Mouse (Mus musculus) hindbrain, embryonic 11.5 days (tissue): ENCODE measurements around the gene Zcwpw1. TPM values are rescaled to one million over a fixed set of nuclear protein-coding genes. Genes with fewer than 3 reads are reported as not detected.
"Not testable (repeated sequence)": the region's sequence is repeated elsewhere in the genome, so short reads cannot be mapped to it uniquely, and the experiment has no call there.

Source experiments
- ATAC-seq: fragments of 200-750 bp; cut with Nextera tagmentation; 2 replicates; pipeline ENCODE4 v1.8.0; 2017; ENCODE audit warnings: mild to moderate bottlenecking, moderate TSS enrichment, moderate library complexity; ENCODE audit not compliant: low FRiP score
- DNase-seq: peaks from one replicate; pipeline ENCODE4 v3.0.0-alpha.2; 2015; ENCODE audit warnings: low spot score
- H3K27ac ChIP-seq: fragments of 300-500 bp; sonication (generic); 2 replicates; pipeline ENCODE4 v1.5.1; 2014; ENCODE audit warnings: mild to moderate bottlenecking, low read depth, low read length
- H3K27me3 ChIP-seq: fragments of 300-500 bp; sonication (generic); 2 replicates; pipeline ENCODE4 v1.6.1; 2014; ENCODE audit warnings: mild to moderate bottlenecking, low read length, moderate library complexity, mixed read lengths; ENCODE audit not compliant: control insufficient read depth, insufficient read depth
- H3K36me3 ChIP-seq: fragments of 300-500 bp; sonication (generic); 2 replicates; pipeline ENCODE4 v1.6.1; 2014; ENCODE audit warnings: mild to moderate bottlenecking, low read length, moderate library complexity, mixed read lengths; ENCODE audit not compliant: control insufficient read depth, insufficient read depth
- H3K4me1 ChIP-seq: fragments of 300-500 bp; sonication (generic); replicated peaks from 2 replicates; pipeline ENCODE4 v1.6.1; 2014; ENCODE audit warnings: low read length, mixed read lengths; ENCODE audit not compliant: control insufficient read depth, insufficient read depth
- H3K4me2 ChIP-seq: fragments of 300-500 bp; sonication (generic); replicated peaks from 2 replicates; pipeline ENCODE4 v1.6.1; 2014; ENCODE audit warnings: mild to moderate bottlenecking, low read depth, low read length
- H3K4me3 ChIP-seq: fragments of 300-500 bp; sonication (generic); 2 replicates; pipeline ENCODE4 v1.5.1; 2014; ENCODE audit warnings: low read depth, low read length
- H3K9ac ChIP-seq: fragments of 300-500 bp; sonication (generic); 2 replicates; pipeline ENCODE4 v1.6.1; 2014; ENCODE audit warnings: low read depth, low read length
- H3K9me3 ChIP-seq: fragments of 300-500 bp; sonication (generic); 2 replicates; pipeline ENCODE4 v1.6.1; 2016; ENCODE audit warnings: low read length; ENCODE audit not compliant: control insufficient read depth
- WGBS: fragments of 180-500 bp; shearing (Covaris S2); extraction: QIAGEN DNeasy Blood & Tissue Kit; methylation state at CpG from one replicate; pipeline ENCODE4 v1.1.7; 2014; 5-methylcytosine and 5-hydroxymethylcytosine counted together
- polyA plus RNA-seq: library from polyadenylated mRNA; unstranded; fragments of >200 nt; fragmentation: Nextera tagmentation; extraction: Ambion mirVana; gene quantifications from 2 replicates; pipeline ENCODE4 v1.2.1, GENCODE M21; 2014

Zcwpw1 gene
- polyA plus RNA-seq, 1 experiment from 2014 or later: 17.2 TPM

DNA sequence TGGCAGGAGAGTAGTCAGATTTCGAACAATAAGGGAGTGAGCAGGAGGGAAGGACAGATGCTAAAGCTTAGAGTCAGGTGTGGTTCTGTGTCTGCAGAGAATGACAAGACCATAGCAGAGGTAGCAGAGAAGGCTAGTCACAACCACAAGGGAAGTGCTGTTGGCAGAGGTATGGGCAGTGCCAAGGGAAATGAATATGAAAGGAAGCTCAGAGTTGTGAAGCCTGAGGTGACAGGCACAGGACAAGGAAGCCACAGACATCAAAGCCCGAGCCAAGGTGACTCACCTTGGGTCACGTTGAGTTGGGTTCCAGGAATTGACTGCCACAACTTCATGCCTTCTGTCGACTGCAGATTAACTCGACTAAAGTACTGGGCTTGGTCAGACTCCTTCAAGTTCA lies 69.3 kb downstream of the Zcwpw1 start:
- 84% methylated on average over 4 of the region's 5 CpGs for WGBS

DNA sequence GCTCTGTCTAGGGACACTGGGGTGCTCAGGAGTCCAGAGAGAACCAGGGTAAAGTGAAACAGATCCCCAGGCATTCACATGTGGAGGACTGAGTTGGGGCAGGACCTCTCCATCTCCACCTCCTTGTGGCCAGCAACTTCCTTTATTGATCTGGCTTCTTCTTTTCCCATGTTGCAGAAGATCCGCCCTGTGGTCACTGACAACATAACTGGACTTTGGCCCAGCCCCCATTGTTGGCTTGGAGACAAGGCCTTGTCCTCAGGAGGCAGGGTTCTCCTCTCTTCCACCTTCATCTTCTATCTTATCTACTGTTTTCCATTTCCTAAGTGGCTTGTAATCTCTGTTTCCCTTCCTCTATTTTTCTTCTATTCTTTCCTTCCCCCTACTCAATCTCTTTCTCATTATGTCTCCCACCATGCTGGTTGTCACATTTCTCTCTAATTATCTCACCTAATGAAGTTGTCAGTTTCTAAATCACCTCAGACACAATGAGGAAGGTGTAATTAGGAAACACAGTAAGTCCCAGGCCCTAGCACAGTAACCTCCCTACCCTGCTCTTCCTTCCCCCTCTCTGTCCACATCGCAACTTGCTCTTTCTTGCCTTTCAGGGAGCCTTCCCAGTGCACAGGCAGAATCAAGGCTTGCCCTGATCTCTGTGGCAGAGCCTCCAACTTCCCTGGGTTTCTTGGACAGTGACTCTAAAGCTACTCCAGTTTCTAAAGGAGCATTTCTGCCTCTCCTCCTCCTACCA lies 70.5 kb downstream of the Zcwpw1 start, which contains the start of gene Pilrb1:
Pilrb1 (minus strand) TSS at position 147 of the 751 bp plus-strand sequence.
- not testable (repeated sequence) for ATAC-seq, H3K4me3 ChIP-seq, H3K4me2 ChIP-seq, H3K27ac ChIP-seq, DNase-seq, H3K27me3 ChIP-seq, H3K9me3 ChIP-seq, H3K36me3 ChIP-seq, H3K9ac ChIP-seq, H3K4me1 ChIP-seq
- 86% methylated on average over 2 of the region's 2 CpGs for WGBS

More for the DNA sequence above, 69.3 kb downstream of the Zcwpw1 start:
- not testable (repeated sequence) for H3K4me3 ChIP-seq, H3K36me3 ChIP-seq, H3K9ac ChIP-seq, H3K4me2 ChIP-seq, ATAC-seq, H3K27ac ChIP-seq, H3K9me3 ChIP-seq, H3K4me1 ChIP-seq, DNase-seq, H3K27me3 ChIP-seq

DNA sequence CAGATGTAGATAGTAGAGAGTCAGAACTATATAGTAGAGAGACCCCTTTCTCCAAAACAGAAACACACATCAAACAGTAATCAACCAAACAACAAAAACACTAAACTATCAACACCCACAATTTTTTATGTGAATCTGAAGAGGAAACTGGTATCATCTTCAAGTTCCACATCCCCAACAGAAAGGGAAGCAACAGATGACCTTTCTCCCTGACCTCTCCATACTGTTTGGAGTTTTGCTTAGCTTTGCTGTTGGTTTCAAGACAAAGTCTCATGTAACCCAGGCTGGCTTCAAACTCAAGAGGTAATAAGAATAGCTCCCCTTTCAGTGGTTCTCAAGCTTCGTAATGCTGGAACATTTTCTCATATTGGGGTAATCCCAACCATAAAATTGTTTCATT lies 76.4 kb downstream of the Zcwpw1 start:
- H3K9me3 ChIP-seq, H3K36me3 ChIP-seq, ATAC-seq, H3K27ac ChIP-seq, H3K4me2 ChIP-seq, H3K4me1 ChIP-seq, H3K27me3 ChIP-seq, DNase-seq, H3K4me3 ChIP-seq, H3K9ac ChIP-seq: not testable (repeated sequence)
- 80% methylated on average over 1 of the region's 1 CpGs for whole genome bisulfite sequencing

DNA sequence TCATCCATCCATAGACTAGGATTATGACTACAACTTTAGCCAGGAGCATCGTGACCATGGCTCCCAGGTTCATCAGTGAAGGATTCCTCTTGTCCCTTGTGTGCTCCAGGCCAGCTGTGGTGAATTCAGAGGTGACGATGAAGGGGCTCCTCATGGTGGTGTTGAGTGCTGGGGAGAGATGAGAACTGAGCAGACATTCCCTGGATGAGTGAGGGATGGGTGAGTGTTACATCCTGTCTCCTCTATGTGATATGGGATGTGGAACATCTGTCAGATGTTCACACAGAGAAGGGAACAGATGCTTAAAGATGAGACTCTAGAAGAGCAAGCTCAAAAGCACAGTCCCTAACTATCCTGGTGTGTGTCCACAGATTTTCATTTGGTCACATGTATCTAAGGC lies 81.0 kb downstream of the Zcwpw1 start:
- 65% methylated on average over 2 of the region's 2 CpGs for WGBS
- H3K4me1 ChIP-seq, H3K9me3 ChIP-seq, H3K36me3 ChIP-seq, H3K4me3 ChIP-seq, ATAC-seq, H3K9ac ChIP-seq, H3K27ac ChIP-seq, H3K4me2 ChIP-seq, H3K27me3 ChIP-seq, DNase-seq: not testable (repeated sequence)

DNA sequence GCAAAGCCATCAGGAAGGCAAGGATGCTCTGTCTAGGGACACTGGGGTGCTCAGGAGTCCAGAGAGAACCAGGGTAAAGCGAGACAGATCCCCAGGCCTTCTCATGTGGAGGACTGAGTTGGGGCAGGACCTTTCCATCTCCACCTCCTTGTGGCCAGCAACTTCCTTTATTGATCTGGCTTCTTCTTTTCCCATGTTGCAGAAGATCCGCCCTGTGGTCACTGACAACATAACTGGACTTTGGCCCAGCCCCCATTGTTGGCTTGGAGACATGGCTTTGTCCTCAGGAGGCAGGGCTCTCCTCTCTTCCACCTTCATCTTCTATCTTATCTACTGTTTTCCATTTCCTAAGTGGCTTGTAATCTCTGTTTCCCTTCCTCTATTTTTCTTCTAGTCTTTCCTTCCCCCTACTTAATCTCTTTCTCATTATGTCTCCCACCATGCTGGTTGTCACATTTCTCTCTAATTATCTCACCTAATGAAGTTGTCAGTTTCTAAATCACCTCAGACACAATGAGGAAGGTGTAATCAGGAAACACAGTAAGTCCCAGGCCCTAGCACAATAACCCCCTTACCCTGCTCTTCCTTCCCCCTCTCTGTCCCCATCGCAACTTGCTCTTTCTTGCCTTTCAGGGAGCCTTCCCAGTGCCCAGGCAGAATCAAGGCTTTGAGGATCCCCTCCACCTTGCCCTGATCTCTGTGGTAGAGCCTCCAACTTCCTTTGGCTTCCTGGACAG lies 84.2 kb downstream of the Zcwpw1 start, which contains the start of gene Pilrb2:
Pilrb2 (minus strand) TSS at position 172 of the 737 bp plus-strand sequence.
- not testable (repeated sequence) for H3K4me1 ChIP-seq, ATAC-seq
- 82% methylated on average over 2 of the region's 3 CpGs for WGBS

More for the DNA sequence above, 84.2 kb downstream of the Zcwpw1 start, which contains the start of gene Pilrb2:
- H3K27me3 ChIP-seq, H3K27ac ChIP-seq, H3K36me3 ChIP-seq, DNase-seq, H3K4me3 ChIP-seq, H3K9ac ChIP-seq, H3K4me2 ChIP-seq, H3K9me3 ChIP-seq: not testable (repeated sequence)

Other genes with a start within 250 kb of the Zcwpw1 start
- 45.4 and 47.6 TPM in 2 replicates for gene Actl6b, start 234.3 kb upstream of the Zcwpw1 start, polyA plus RNA-seq
- 2.5 and 2.7 TPM in 2 replicates for gene Tfr2, start 218.0 kb upstream of the Zcwpw1 start, polyA plus RNA-seq
- gene Mospd3, start 186.7 kb upstream of the Zcwpw1 start, polyA plus RNA-seq: 22.6 and 22.9 TPM in 2 replicates
- gene Pcolce, start 174.0 kb upstream of the Zcwpw1 start, polyA plus RNA-seq: 67.0 and 87.3 TPM in 2 replicates
- 0.15 and 0.27 TPM in 2 replicates for gene Fbxo24, start 158.8 kb upstream of the Zcwpw1 start, polyA plus RNA-seq
- gene Lrch4, start 158.7 kb upstream of the Zcwpw1 start, polyA plus RNA-seq: 25.9 and 28.5 TPM in 2 replicates
- 5.0 and 6.3 TPM in 2 replicates for gene Gm20605, start 158.6 kb upstream of the Zcwpw1 start, polyA plus RNA-seq
- gene Sap25, start 146.5 kb upstream of the Zcwpw1 start, polyA plus RNA-seq: 7.1 TPM in 2 replicates
- gene Irs3, start 142.1 kb upstream of the Zcwpw1 start, polyA plus RNA-seq: 0.22 and 0.38 TPM in 2 replicates
- gene Agfg2, start 103.1 kb upstream of the Zcwpw1 start, polyA plus RNA-seq: 13.7 TPM in 2 replicates
- 2.9 and 5.3 TPM in 2 replicates for gene Nyap1, start 46.2 kb upstream of the Zcwpw1 start, polyA plus RNA-seq
- 56.4 and 64.0 TPM in 2 replicates for gene Tsc22d4, start 42.1 kb upstream of the Zcwpw1 start, polyA plus RNA-seq
- gene Ppp1r35, start 8.9 kb upstream of the Zcwpw1 start, polyA plus RNA-seq: 64.9 and 78.4 TPM in 2 replicates
- 9.9 and 14.9 TPM in 2 replicates for gene Mepce, start 143 bp upstream of the Zcwpw1 start, polyA plus RNA-seq
- 0.22 and 0.97 TPM in 2 replicates for gene Pilra, start 48.5 kb downstream of the Zcwpw1 start, polyA plus RNA-seq
- gene Pilrb1, start 70.3 kb downstream of the Zcwpw1 start, polyA plus RNA-seq: not detected in 2 replicates
- gene Pilrb2, start 84.0 kb downstream of the Zcwpw1 start, polyA plus RNA-seq: not detected in 2 replicates
- not detected in 2 replicates for gene Cyp3a13, start 133.8 kb downstream of the Zcwpw1 start, polyA plus RNA-seq
- 0.17 and 0.23 TPM in 2 replicates for gene Gjc3, start 175.3 kb downstream of the Zcwpw1 start, polyA plus RNA-seq
- gene Azgp1, start 193.7 kb downstream of the Zcwpw1 start, polyA plus RNA-seq: not detected in 2 replicates
- gene Smok3a, start 233.5 kb downstream of the Zcwpw1 start, polyA plus RNA-seq: not detected in 2 replicates
- gene Smok3b, start 233.6 kb downstream of the Zcwpw1 start, polyA plus RNA-seq: not detected in 2 replicates